Mouse (Mus musculus) kidney, adult 8-10 months (tissue): ENCODE data around the gene Fem1a.

Source experiments
- DNase-seq, 2 experiments: peaks; one replicate each; pipeline ENCODE4 v3.0.0; 2022

The Fem1a gene

DNA sequence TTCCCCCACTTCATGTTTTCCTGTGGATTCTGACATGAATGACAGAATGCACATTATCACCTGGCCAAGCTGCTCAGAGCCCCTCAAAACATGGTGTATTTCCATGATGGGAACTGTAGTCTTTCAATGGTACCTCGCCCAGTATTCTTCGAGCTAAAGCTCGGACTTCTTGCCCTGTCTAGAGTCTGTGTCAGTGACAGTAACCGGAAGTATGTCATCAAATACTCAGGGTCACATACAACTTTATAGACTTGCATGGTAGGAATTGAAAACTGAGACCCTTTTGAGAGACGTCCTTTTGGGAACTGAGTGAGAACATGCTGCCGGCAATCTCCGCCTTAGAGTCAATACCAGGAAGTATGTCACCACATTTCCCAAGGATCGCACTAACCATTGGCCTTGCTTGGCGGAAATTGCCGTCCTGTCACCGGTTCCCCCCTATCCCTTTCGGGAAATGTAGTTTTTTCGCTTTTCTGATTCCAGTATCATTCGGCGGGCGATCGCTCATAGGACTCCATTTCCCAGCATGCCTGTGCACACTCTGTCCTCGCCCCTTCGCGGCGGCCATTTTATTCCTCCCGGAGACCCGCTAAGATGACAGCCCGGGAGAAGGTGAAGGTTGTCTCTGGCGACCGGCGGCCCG, at the start of gene Fem1a:
Gene Fem1a, plus strand, starts transcription at position 572 of the 643 bp plus-strand sequence.
- DNase-seq = peak; percentile 95 to 99

DNA sequence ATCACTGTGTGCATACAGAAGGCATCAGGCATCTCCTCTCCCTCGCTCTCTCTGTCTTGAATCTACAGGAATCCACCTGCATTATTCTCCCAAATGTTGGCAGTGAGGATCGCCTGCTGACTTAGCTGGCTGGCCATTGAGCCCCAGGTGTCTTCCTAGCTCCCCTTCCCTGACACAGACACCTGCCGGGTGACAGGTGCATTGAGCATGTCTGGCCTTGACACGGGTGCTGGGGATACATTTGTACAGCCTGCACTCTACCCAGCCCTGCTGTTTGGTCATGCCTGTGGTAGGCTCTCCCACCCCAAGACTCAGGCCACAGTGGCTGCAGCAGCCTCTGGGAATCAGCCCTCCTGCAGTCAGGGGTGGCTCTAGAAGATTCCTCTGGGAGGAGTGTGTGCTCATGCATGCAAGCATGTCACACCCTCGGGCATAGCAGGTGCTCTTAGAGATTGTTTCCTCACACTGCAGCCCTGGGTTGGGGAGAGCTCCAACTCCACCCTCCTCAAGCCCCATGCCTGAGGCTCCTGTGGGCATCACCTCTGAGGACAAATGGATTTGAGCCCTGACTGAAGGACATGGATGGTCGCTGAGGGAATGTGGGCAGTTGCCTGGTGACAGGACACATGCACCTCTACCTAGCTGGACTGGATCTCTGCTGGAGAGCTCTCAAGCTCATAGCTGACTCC, 49.5 kb upstream of the Fem1a start:
- DNase-seq = no peak

DNA sequence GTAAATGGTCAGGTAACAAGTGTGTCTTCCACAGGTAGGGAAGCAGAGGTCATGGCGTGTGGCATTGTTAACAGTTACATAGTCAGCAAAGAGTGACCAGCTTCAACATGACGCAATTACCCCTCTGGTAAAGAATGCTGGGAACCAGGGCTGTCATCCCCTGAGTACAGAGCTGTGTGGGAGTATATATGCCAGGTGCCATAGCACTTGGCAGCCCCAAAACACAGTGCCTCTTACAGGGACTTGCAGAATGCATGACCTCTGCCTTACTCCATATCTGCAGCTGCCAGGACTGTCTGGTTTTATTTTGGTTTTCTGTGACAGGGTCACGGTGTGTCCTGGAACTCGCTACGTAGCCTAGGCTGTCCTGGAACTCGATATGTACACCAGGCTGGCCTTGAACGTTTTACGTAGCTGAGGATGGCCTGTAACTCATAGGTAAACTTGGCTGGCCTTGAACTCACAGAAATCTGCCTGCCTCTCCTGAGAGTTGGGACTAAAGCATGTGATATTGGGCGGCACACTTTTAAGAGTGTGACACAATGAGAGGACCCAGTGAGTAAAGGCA, 48.6 kb upstream of the Fem1a start:
- no peak for DNase-seq

DNA sequence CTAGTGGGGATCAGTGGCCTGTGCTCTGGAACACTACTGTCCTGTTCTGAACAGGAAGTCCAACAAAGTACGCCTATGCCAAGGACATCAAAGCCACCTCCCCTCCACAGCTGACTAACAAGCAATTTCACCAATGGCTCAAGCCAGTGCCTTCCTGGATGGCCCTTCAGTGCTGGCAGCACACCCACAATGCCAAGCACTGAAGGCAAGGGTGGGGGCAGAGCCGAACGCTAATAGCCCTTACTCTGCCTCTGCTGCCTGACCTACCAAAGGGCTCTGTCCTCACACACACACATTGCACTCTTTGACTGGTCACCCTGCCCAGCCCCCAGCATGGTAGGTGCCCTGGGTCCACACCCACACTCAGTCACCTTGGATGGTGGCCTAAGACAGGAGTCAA, 47.8 kb upstream of the Fem1a start:
- DNase-seq = no peak

DNA sequence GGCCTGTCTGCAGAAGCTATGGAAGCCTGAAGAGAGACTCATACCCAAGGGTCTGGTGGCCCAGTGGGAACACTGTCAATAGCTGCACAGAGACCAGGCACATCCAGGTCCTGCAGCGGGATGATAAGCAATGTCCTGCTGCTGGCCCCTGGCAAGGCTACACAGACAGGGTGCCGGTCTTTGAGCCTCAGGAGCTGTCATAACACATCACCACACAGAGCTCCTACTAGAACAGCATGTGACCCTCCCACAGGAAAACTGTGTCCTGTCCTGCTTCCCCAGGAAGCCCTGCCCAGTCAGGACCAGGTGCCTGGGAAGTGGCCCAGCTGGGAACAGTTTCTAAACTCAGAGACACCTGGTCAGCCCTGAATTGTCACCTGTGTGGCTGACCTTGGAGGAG, 45.5 kb upstream of the Fem1a start:
- no peak for DNase-seq

DNA sequence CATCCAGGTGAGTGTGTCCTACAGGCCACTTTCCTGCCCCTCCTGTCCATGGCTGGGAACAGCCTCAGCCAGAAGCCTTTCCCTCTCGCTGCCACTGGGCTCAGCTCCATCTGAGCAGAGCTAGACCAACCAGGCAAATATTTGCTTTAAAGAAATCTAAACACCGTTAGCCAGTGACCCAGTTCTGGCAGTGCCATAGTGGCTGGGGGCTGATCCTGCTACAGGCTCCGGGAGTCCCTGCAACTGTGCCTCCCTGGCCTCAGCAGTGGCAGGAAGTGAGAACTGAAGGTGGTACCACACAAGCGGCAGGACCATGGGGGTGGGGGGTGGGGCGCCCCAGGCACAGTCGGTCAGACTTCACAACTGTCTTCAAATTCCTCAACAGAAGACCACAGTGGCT, 43.9 kb upstream of the Fem1a start:
- no peak for DNase-seq

DNA sequence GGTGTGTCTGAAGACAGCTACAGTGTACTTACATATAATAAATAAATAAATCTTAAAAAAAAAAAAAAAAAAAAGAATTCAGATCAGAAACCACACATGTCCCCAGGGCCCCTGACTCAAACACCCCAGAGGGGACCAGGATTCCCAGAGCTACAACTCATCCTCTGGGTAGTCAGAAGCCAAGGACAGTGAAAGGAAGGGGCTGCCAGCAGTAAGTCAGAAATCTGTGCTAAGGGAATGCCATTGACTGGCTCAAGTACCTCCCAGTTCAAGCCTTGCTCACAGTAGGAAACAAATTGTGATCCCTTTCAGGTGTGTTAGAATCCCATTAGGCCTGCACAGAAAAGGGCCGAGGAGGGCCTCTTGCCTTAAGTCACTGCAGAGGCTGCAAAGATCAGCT, 42.4 kb upstream of the Fem1a start:
- no peak for DNase-seq

DNA sequence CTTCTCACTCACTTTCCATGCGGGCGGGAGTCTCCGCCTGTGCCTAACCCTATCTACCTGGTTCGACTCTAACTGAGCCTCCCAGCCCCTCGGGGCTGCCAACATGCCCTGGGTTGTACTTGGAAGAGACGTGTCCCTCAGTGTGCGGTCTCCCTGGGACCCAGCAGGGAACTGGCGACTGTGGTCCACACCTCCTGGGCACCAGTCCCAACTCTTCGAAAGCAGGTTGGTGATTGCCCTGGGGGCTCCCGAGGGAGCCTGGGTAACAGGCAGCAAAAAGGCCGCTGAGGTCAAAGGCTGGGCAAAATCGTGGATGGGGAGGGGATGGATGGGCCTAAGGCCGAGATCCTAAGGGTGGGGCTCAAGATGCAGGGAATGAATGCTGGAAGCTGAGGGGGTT, 38.9 kb upstream of the Fem1a start:
- no peak for DNase-seq

DNA sequence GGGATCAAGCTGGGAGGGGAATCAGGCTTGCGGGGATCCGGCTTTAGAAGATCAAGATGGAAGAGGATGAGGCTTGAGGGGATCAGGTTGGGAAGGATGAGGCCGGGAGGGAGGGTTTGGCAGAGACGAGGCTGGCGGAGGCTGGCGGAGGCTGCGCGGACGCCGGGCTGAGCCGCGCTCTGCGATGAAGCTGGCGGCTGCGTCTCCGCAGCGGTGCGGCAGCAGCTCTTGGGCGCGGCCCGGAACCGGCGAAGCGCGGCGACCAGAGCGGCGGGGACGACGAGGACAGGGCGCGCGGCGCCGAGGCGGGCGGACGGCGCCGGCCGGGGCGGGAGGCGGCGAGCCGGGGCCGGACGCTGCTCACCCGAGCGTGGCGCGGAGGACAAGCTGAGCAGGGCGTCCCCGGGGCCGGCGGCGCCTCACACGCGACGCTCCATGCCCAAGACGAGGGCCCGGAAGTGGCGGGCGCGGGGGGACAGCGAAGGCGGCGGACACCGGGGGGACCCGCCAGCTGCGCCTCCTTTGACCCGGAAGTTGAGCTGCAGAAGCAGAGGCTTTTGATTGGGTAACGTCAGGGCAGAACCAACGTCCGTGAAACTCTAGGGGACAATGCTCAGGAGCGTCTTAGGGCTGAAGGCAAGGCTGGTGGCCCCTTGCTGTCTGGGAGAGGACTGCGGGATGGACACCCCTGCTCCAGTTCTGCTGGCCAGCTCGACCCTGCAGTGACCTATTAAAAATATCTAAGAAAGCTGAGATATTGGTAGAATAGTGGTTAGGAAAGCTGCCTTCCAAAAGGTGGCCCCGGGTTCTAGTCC, 38.0 kb upstream of the Fem1a start, which contains the start of gene Dpp9:
Gene Dpp9, minus strand, starts transcription at position 529 of the 815 bp plus-strand sequence.
- peak; percentile 91 to 94 for DNase-seq

DNA sequence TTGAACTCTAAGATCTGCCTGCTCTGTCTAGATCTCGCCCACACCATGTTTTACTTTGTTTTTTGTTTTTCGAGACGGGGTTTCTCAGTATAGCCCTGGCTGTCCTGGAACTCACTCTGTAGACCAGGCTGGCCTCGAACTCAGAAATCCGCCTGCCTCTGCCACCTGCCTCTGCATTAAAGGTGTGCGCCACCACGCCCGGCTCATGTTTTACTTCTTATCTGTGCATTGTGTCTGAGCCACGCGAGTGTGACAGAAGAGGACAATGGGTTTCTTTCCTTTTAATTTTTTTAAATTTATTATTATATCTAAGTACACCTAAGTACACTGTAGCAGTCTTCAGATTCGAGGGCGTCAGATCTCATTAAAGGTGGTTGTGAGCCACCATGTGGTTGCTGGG, 37.4 kb upstream of the Fem1a start:
- DNase-seq = peak in 1 of 2 experiments; percentile 8

DNA sequence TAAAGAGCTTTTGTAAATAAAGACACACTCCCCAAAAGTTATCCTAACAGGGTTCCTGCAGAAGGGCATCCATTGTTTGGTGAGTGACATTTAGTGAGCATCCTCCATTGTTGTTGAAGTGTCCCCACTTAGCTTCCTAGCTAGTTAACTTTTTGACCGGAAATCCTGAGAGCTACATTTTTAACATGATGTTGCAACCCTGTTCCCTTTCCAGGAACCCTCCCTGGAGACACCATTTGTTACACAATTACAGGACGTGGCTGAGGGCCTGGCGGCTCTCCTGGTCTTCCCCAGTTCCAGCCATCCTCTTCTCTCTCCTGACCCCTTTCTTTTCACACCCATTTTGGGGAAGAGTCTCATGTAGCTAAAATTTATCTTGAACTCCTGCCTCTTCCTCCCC, 36.8 kb upstream of the Fem1a start:
- DNase-seq = peak; percentile 56 to 65

DNA sequence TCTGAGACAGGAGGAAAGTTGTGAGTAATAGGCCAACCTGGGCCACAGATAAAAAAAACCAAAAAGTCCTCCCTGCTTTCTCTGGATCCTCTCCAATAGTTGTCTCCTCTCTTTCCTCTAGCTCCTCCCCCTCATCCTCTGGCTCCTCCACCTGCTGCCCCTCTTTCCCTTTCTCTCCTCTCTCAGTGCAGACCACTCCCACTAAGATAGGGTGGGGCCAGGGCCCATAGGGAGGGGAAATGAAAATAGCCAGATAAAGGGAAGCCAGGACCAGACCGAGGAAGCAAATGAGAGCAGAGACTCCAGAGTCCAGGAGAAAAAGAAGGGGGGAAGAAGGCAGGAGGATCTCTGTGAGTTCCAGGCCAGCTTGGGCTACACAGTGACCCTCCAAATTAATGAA, 31.7 kb upstream of the Fem1a start:
- no peak for DNase-seq

DNA sequence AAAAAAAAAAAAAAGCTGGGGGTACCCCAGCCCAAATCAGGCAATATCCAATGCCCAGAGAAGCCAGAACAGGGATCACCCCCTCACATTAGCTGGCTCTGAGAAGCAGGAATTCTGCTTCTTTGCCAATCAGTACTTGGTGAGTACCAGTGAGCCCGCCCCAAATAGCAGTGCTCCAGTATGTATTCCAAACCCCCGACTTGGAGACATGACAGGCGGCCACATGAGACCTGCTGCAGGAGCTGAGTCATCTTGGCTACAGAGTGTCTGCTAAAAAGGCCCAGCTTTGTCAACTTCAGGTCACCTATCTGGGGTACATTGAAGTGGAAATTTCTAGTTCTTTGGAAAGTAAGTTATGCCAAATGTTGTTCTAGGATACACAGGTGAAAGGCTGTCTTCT, 30.0 kb upstream of the Fem1a start:
- DNase-seq = no peak

DNA sequence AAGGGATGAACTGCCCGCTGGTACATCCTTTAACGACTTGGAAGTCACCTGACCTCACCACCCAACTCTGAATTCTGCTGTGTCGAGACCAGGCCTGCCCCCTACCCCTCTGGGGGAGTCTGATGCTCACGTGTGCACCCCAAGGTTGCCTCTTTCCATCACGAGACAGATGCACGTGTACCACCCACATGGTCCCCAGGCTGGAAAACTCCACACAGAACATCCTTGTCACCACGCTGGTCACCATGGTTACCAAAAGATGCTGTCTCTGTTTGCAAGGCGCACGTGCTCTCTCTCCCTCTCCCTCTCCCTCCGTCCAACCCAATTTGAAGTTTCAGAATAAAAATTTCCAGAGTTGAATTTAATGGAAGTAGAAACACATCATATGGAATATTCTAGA, 26.7 kb upstream of the Fem1a start:
- no peak for DNase-seq

DNA sequence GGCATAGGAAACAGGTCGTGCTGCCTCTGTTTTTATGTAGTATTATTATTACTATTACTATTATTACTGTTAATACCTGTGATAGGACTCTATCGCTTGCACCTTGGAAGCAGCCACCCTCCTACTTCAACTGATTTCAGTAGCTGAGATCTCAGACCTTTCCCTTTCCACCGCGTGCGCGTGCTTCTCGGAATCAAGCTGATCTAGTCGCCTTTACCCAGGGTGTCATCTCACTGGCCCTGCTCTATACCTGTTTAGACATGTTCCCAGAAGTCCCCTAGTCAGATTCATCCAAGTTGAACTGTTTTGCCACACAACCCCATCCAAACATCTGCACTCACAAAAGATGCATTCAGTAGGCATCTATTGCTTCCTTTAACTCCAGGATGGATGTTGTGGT, 23.2 kb upstream of the Fem1a start:
- DNase-seq = no peak

DNA sequence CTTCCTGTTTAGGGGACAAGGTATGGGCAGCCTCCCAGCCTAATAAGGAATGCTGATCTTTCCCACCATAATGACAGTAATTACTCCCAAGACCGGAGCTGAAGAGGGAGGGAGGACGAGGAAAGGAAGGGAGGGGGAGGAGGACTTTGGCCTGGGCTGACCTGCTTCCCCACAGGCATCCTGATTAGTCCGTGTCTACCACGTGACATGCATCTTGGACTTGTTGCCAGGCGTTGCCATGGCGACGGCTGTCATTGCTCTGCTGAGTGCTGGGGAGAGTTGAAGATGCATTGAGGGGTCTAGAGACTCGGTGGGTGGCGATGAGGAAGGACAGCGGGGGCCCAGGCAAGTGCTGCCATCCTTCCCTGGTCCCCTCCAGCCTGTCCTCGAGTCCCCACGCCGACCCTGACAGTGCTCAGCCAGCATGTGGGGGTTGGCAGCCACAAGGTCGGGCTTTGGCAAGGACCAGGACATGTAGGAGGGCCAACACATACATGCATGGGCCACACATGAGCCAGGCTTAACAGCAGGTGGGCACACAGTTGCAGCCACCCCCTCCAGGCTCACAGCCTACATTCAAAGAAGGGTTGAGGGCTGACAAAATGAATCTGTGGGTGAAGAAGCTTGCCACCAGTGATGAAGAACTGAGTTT, 22.7 kb upstream of the Fem1a start:
- DNase-seq = peak; percentile 61 to 67

DNA sequence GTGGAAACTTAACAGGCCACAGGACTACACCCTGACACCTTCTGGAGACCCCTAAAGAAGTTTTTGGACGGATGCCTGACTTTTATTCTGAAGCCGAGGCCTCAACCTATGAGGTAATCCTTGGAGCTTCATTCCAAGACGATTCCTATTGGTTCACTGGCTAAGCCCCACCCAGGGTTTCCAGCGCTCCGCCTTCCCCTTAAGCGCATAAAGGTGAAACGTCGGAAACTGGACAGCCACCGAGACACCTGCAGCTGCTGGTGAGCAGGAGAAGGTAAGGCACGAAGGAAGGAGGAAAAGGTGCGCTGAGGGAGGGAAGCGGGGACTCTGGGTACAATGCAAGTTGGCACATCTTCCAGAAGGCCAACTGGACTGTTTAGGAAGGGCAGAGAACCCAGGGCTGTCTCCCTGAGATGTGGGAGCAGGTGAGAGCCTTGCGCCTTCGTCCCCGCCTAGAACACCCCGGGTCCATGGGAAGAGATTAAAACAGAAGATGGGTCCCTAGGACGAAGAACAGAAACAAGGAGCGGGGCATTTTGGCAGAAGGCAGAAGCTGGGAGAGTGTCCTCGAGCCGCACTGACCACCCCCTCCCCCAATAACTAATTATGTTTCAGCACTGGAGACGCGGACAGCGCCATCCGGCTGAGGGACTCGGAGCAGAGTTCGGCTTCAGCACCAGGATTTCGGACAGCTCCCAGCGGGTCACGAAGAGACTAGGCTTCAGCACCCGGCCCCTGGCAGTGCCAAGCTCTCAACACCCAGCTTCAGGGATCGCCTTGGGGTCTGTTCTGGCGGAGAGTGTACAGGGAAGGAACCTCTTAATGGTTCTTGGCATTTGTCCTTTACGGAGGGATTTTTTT, 14.8 kb upstream of the Fem1a start:
- DNase-seq = peak; percentile 68 to 89

DNA sequence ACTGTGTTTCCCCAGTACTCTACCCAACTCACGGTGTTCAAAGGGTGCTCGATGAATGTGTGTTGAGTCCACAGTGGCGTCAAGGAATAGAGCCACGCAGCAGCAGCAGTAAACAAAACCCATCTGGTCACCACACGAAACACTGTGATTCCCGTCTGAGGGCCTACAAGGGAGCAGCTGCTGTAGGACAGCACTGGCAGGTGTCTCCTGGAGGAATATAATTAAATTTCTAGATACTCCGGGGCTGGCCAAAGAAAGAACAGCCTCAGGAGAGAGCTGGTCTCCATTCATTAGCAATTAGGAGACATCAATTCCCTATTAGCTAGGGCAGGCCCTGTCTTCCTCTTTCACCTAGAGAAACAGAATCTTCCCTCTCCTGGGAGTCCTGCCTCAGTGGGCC, 11.0 kb upstream of the Fem1a start:
- DNase-seq = no peak

DNA sequence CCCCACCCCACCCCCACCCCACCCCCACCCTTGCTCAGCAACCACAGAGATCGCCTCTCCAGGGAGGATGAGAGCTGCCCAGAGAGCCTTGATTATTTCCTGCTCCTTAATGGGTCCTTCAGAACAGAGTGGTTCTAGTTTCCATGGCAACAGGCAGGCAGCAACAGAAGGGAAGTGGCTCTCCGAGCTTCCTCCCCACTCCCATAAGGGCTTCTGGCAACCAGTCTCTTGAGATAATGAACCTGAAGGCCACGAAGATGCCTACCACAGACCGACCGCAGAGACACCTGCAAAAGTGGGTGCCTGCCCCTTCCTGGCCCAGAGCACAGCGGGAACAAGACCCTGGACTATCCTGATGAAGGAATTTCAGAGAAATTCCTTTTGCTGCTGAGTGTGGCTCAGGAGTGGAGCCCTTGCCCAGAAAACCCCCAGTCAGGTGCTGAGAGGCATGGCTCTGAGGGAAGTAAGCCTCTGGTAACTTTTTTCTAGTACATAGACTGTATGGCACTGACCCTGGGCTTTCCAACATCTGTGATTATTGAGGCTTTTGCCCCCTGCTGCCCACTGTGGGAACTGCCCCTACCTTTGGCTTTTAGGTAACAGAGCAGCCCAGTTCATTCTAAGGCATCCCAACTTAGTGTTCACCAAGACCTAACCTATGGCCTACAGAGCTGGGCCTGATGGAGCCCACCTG, 5.3 kb upstream of the Fem1a start:
- peak; percentile 59 to 89 for DNase-seq

DNA sequence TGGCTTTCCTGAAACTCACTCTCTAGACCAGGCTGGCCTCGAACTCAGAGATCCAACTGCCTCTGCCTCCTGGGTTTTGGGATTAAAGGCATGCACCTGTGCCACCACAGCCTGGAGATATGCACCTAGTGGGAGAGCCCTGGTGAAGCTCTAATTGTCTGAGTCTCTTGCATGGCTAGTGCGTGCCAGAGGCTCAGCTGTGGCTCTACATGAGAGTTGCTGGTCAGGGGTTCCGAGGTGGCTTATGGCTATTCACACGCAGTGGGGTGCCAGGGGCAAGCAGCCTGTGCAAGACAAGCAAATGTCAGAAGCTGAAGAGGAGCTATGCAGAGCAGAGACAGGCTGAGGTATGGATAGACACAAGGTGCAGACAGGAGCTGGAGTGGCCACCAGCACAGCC, 1.9 kb upstream of the Fem1a start:
- peak in 1 of 2 experiments; percentile 5 for DNase-seq

DNA sequence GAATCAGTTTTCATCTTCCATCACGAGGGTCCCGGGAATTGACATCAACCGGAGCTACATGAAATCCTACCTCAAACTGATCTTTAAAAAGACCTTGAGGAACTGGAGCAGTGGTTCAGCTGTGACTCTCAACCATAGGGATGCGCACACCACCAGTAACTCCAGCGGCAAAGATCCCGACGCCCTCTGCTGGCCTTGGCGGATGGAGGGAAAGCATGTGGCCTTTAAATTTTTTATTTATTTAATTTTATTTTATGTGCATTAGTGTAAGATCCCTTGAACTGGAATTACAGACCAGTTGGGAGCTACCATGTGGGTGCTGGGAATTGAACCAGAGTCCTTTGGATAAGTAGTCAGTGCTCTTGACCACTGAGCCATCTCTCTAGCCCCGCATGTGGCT, 1.2 kb upstream of the Fem1a start:
- DNase-seq = peak in 1 of 2 experiments; percentile 22
